Mouse (Mus musculus) olfactory bulb, adult 2 months (tissue): ENCODE measurements around the gene Gm42791.

Experiments
- CTCF ChIP-seq: fragments of 200-500 bp; IDR thresholded peaks from 2 replicates; pipeline ENCODE4 v1.5.1; 2012; ENCODE audit warnings: low read depth, mild to moderate bottlenecking, low read length, moderate library complexity; ENCODE audit not compliant: insufficient read depth
- POLR2A ChIP-seq: fragments of 200-500 bp; IDR thresholded peaks from 2 replicates; pipeline ENCODE4 v1.6.1; 2012; ENCODE audit warnings: mild to moderate bottlenecking, low read depth, low read length, moderate library complexity; ENCODE audit not compliant: insufficient read depth

DNA sequence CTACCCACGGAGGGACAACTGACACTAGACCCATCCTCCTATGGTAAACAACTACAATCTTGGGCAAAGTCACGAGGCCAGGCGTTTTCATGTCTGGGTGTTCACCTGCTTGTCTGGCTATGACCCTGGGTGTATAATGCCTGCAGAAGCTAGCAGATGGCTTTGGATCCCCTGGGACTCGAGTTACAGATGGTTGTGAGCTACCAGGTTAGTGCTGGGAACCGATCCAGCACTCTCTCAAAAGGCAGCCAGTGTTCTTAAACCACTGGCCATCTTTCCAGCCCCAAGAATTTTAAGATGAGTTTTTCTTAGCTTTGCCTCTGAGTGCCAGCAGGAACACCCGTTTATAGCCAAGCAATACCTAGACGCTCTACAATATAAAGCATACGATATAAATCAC is 111.3 kb downstream of the Gm42791 start:
- TF ChIP-seq CTCF (no peak), POLR2A (no peak)
